Mouse (Mus musculus) forebrain, embryonic 12.5 days (tissue): ENCODE data around the gene Htr6. TPM values are rescaled to one million over a fixed set of nuclear protein-coding genes. Genes with fewer than 3 reads are reported as not detected.

Experiments
- ATAC-seq: fragments of 200-750 bp; cut with Nextera tagmentation; 2 replicates; pipeline ENCODE4 v1.8.0; 2017; ENCODE audit warnings: moderate TSS enrichment; ENCODE audit not compliant: low FRiP score
- H3K27ac ChIP-seq: fragments of 300-500 bp; sonication (generic); 2 replicates; pipeline ENCODE4 v1.5.1; 2016; ENCODE audit warnings: mild to moderate bottlenecking
- H3K27me3 ChIP-seq: fragments of 300-500 bp; sonication (generic); 2 replicates; pipeline ENCODE4 v1.6.1; 2016; ENCODE audit warnings: mild to moderate bottlenecking
- H3K36me3 ChIP-seq: fragments of 300-500 bp; sonication (generic); replicated peaks from 2 replicates; pipeline ENCODE4 v1.6.1; 2016; ENCODE audit warnings: mild to moderate bottlenecking
- H3K4me1 ChIP-seq: fragments of 300-500 bp; sonication (generic); 2 replicates; pipeline ENCODE4 v1.6.1; 2016
- H3K4me2 ChIP-seq: fragments of 300-500 bp; sonication (generic); 2 replicates; pipeline ENCODE4 v1.6.1; 2016; ENCODE audit warnings: mild to moderate bottlenecking, moderate library complexity
- H3K4me3 ChIP-seq: fragments of 300-500 bp; sonication (generic); replicated peaks from 2 replicates; pipeline ENCODE4 v1.5.1; 2016; ENCODE audit warnings: mild to moderate bottlenecking
- H3K9ac ChIP-seq: fragments of 300-500 bp; sonication (generic); 2 replicates; pipeline ENCODE4 v1.6.1; 2016; ENCODE audit warnings: mild to moderate bottlenecking
- H3K9me3 ChIP-seq: fragments of 300-500 bp; sonication (generic); 2 replicates; pipeline ENCODE4 v1.6.1; 2016
- WGBS: fragments of 180-500 bp; shearing (Covaris S2); methylation state at CpG from one replicate; pipeline ENCODE4 v1.1.7; 2016; 5-methylcytosine and 5-hydroxymethylcytosine counted together
- polyA plus RNA-seq: library from polyadenylated mRNA; unstranded; fragments of >200 nt; fragmentation: Nextera tagmentation; extraction: Ambion mirVana; gene quantifications from 2 replicates; pipeline ENCODE4 v1.2.1, GENCODE M21; 2016

Gene Htr6
- polyA plus RNA-seq, 1 experiment from 2014 or later: 0.18 TPM

DNA sequence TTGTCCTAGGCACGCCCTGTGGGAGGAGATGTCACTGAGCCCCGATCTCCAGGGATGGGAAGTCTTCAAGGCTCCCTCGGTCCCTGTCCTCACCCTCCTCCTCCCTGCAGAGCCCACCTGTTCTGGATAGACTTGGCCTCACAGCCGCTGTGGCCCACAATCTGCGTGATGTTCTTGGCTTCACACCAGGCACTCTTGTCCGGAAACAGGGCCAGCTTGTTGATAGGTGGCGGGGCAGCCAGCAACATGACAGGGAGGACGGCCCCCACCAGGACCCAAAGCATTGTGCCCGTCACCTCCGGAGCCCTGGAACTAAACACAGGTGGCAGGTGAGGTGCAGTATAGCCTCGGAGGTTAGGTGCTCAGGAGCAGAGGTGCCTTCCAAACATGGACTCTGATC is 10.0 kb upstream of the Htr6 start:
- no peak for ATAC-seq
- Histone ChIP-seq H3K27ac (no peak overlapping the region), H3K4me2 (no peak overlapping the region), H3K27me3 (peaks cover 38% of the 10 kb centered on the region), H3K36me3 (no peaks in the 10 kb centered on the region), H3K4me1 (peaks cover 18% of the 10 kb centered on the region), H3K9me3 (no peaks in the 10 kb centered on the region), H3K9ac (no peak overlapping the region), H3K4me3 (no peak overlapping the region)
- 75% methylated on average over 11 of the region's 11 CpGs for WGBS

GRCm38 (mm10) chr4:139082790-139083564 is 7.6 kb upstream of the Htr6 start:
- Histone ChIP-seq H3K4me1 (peaks cover 18% of the 10 kb centered on the region), H3K9me3 (no peaks in the 10 kb centered on the region), H3K27me3 (peaks cover 19% of the 10 kb centered on the region), H3K4me2 (peak overlapping the region; percentile 48), H3K4me3 (0 out of 2 replicates have a peak overlapping the region, but pooled peaks have one; percentile 13), H3K36me3 (no peaks in the 10 kb centered on the region), H3K27ac (peak overlapping the region; percentile 61; the same call in 1 of the 2 replicates), H3K9ac (0 out of 2 replicates have a peak overlapping the region, but pooled peaks have one; percentile 14)
- WGBS: 23% methylated on average over 11 of the region's 12 CpGs
- ATAC-seq: peak; percentile 77

- Histone ChIP-seq H3K27me3 (peaks cover 31% of the 10 kb centered on the region), H3K4me2 (no peak overlapping the region), H3K9ac (no peak overlapping the region), H3K4me1 (peaks cover 18% of the 10 kb centered on the region), H3K36me3 (no peaks in the 10 kb centered on the region), H3K4me3 (no peak overlapping the region), H3K27ac (0 out of 2 replicates have a peak overlapping the region, but pooled peaks have one; percentile 31), H3K9me3 (no peaks in the 10 kb centered on the region)
- WGBS: 83% methylated on average over 18 of the region's 18 CpGs
- no peak for ATAC-seq
Observed at GRCm38 (mm10) chr4:139081270-139081931, 6.0 kb upstream of the Htr6 start.

GRCm38 (mm10) chr4:139080259-139080658 is 4.9 kb upstream of the Htr6 start:
- Histone ChIP-seq H3K4me2 (no peak overlapping the region), H3K27me3 (peaks cover 40% of the 10 kb centered on the region), H3K4me1 (peaks cover 23% of the 10 kb centered on the region), H3K27ac (no peak overlapping the region), H3K9ac (no peak overlapping the region), H3K9me3 (no peaks in the 10 kb centered on the region), H3K36me3 (no peaks in the 10 kb centered on the region), H3K4me3 (no peak overlapping the region)
- ATAC-seq: no peak
- 93% methylated on average over 7 of the region's 7 CpGs for WGBS

GRCm38 (mm10) chr4:139079439-139079838 is 4.1 kb upstream of the Htr6 start:
- Histone ChIP-seq H3K9me3 (no peaks in the 10 kb centered on the region), H3K27me3 (peaks cover 40% of the 10 kb centered on the region), H3K4me2 (no peak overlapping the region), H3K9ac (no peak overlapping the region), H3K27ac (no peak overlapping the region), H3K36me3 (no peaks in the 10 kb centered on the region), H3K4me3 (no peak overlapping the region), H3K4me1 (peaks cover 31% of the 10 kb centered on the region)
- WGBS: 83% methylated on average over 11 of the region's 11 CpGs
- no peak for ATAC-seq

- H3K36me3 ChIP-seq: no peaks in the 10 kb centered on the region
- no peak overlapping the region for H3K27ac ChIP-seq
- WGBS: 13% methylated on average over 4 of the region's 4 CpGs
- peaks cover 32% of the 10 kb centered on the region for H3K4me1 ChIP-seq
- H3K4me3 ChIP-seq: no peak overlapping the region
- ATAC-seq: no peak
- H3K9ac ChIP-seq: no peak overlapping the region
- no peak overlapping the region for H3K4me2 ChIP-seq
- H3K27me3 ChIP-seq: peaks cover 44% of the 10 kb centered on the region
- no peaks in the 10 kb centered on the region for H3K9me3 ChIP-seq
Observed at GRCm38 (mm10) chr4:139078726-139079125, 3.4 kb upstream of the Htr6 start.

DNA sequence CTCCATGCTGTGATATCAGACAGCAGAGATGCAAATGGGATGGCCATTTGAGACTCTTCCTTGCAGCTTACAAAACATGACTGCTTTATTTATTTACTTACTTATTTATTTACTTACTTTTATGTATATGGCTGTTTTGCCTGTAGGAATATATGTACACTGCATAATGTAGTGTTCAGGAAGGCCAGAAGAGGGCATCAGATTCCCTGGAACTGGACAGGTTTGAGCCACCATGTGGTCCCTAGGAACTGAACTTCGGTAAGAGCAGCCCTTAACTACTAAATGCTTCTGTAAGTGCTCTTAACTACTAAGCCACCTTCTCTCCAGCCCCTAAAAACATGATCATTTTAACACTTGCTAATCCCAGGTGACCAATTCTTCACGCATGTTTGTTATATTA is 2.9 kb upstream of the Htr6 start:
- H3K9ac ChIP-seq: no peak overlapping the region
- peaks cover 29% of the 10 kb centered on the region for H3K4me1 ChIP-seq
- 33% methylated on average over 2 of the region's 2 CpGs for WGBS

DNA sequence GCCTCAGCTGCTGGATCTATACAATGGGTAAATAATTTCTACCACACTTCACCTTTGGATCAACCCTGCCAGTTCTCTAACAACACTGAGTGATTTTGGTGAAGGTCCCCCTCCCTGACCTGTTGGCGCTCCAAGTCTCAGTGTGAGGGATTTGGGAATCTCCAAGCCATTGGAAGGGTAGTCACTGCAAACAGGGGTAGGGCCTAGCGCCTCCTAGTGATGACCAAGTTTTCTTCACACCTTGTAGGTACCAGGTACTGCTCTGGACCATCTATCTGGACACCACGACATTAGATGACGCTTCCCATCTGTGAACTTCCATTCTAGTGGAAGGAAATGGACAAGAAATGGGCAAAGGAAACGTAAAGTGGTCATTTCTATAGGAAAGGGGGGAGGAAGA is 545 bp upstream of the Htr6 start:
- Histone ChIP-seq H3K4me1 (peaks cover 15% of the 10 kb centered on the region), H3K9me3 (no peaks in the 10 kb centered on the region), H3K27ac (no peak overlapping the region), H3K4me3 (peak overlapping the region; percentile 53), H3K36me3 (no peaks in the 10 kb centered on the region), H3K4me2 (peak overlapping the region; percentile 86), H3K9ac (no peak overlapping the region), H3K27me3 (peaks cover 68% of the 10 kb centered on the region)
- ATAC-seq: no peak
- WGBS: 15% methylated on average over 5 of the region's 5 CpGs

More for the DNA sequence above, 2.9 kb upstream of the Htr6 start:
- Histone ChIP-seq H3K27ac (no peak overlapping the region), H3K4me3 (no peak overlapping the region), H3K4me2 (no peak overlapping the region), H3K36me3 (no peaks in the 10 kb centered on the region), H3K9me3 (no peaks in the 10 kb centered on the region), H3K27me3 (peaks cover 48% of the 10 kb centered on the region)
- no peak for ATAC-seq

- 19% methylated on average over 29 of the region's 29 CpGs for WGBS
- H3K27ac ChIP-seq: no peak overlapping the region
- no peak for ATAC-seq
- H3K36me3 ChIP-seq: no peaks in the 10 kb centered on the region
- H3K4me1 ChIP-seq: peaks cover 15% of the 10 kb centered on the region
- peak overlapping the region; percentile 86 for H3K4me2 ChIP-seq
- H3K9me3 ChIP-seq: no peaks in the 10 kb centered on the region
- peaks cover 83% of the 10 kb centered on the region for H3K27me3 ChIP-seq
- H3K9ac ChIP-seq: no peak overlapping the region
- peak overlapping the region; percentile 53 for H3K4me3 ChIP-seq
Observed at GRCm38 (mm10) chr4:139074060-139074459, 1.3 kb downstream of the Htr6 start.

DNA sequence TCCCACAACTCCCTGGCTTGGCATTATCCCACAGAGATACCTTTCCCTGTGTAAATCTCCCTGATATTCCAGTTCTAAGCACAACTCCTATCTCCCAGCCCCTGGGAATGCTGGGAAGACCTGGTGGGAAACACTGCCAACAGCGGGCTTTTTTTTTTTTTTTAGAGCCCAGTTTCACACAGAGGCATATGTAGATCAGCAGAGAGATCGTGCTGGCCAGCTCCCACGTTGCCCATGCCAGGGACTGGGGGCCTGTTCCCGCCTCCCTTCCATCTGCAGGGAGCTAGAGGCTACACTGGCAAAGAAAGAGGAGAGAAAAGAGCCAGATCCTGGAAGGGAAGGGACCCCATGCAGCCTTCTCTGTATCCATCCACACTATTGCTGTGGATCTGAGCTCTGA is 7.1 kb downstream of the Htr6 start:
- H3K27me3 ChIP-seq: peaks cover 47% of the 10 kb centered on the region
- H3K9ac ChIP-seq: no peak overlapping the region
- no peaks in the 10 kb centered on the region for H3K9me3 ChIP-seq
- H3K36me3 ChIP-seq: no peaks in the 10 kb centered on the region
- 36% methylated on average over 4 of the region's 4 CpGs for WGBS
- no peaks in the 10 kb centered on the region for H3K4me1 ChIP-seq
- H3K4me3 ChIP-seq: no peak overlapping the region
- no peak overlapping the region for H3K27ac ChIP-seq
- no peak overlapping the region for H3K4me2 ChIP-seq
- ATAC-seq: no peak

- Histone ChIP-seq H3K9me3 (no peaks in the 10 kb centered on the region), H3K27ac (no peak overlapping the region), H3K4me2 (no peak overlapping the region), H3K27me3 (peaks cover 29% of the 10 kb centered on the region), H3K9ac (no peak overlapping the region), H3K36me3 (no peaks in the 10 kb centered on the region), H3K4me1 (no peaks in the 10 kb centered on the region), H3K4me3 (no peak overlapping the region)
- WGBS: 86% methylated on average over 5 of the region's 5 CpGs
- no peak for ATAC-seq
Observed at GRCm38 (mm10) chr4:139064831-139065230, 10.5 kb downstream of the Htr6 start.

DNA sequence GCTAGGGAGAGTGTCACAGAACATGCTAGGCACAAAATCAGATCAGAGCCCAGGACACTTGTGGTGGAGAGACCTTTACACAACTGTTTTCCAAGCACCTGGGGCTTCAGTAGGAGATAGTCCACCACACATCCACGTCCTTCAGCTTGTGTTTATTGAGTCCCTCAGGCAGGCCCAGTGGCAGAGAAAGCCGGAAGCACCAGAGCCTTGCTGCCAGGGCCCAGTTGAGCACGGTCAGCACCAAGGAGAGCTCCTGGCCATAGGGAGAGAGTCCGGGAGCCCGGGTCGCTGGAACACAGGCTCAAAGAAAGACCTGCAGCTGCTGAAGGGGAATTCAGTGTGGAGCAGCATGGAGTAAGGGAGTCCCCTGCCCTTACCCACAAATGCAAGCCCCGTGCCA is 15.8 kb downstream of the Htr6 start:
- H3K4me3 ChIP-seq: no peak overlapping the region
- no peaks in the 10 kb centered on the region for H3K9me3 ChIP-seq
- 11% methylated on average over 7 of the region's 7 CpGs for WGBS
- no peaks in the 10 kb centered on the region for H3K36me3 ChIP-seq
- no peak overlapping the region for H3K9ac ChIP-seq
- peaks cover 42% of the 10 kb centered on the region for H3K27me3 ChIP-seq
- H3K4me1 ChIP-seq: peaks cover 9% of the 10 kb centered on the region
- no peak overlapping the region for H3K4me2 ChIP-seq
- no peak overlapping the region for H3K27ac ChIP-seq
- no peak for ATAC-seq
